Mouse (Mus musculus) spleen, postnatal 4 days (tissue): ENCODE measurements around the gene Mgrn1.
A peak's percentile ranks its signal among the peaks of the same experiment; 100 is the strongest.

Experiments used
- DNase-seq, 2 experiments: peaks; one replicate each; pipeline ENCODE4 v3.0.0; 2022; ENCODE audit warnings: low spot score in 2 of 2

Gene Mgrn1

DNA sequence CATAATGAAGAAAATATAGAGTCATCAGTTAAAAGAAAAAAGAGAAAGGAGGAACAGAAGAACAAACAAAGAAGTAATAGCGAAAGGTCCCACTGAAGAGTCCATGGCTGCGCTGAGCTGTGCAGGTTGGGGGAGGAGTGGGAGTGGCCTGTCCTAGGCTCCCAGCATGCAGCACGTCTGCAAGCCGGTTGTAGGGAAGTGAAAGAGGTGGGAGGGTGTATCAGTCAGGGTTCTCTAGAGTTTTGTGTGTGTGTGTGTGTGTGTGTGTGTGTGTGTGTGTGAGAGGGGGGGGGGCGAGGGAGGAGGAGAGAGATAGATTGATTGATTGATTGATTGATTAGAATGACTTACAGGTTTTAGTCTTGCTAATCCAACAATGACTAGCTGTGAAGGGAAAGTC, 21.9 kb downstream of the Mgrn1 start:
- peak in 1 of 2 experiments; percentile 35 for DNase-seq

DNA sequence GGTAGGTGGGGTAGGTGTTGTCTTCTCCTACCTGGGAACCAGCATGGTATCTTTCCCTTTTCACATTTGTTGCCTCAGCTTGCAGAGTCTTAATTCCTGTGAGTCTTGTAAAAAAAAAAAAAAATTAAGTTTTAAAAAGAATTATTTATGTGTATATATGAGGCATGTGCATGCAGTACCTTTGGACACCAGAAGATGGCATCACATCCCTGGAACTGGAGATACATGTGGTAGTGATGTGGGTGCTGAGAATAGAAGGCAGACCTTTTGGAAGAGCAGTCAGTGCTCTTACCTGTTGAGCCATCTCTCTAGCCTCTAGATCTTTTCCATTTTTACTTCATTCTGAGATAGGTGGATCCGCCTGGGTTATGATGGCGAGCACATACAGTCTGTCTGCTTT, 23.7 kb downstream of the Mgrn1 start:
- no peak for DNase-seq

DNA sequence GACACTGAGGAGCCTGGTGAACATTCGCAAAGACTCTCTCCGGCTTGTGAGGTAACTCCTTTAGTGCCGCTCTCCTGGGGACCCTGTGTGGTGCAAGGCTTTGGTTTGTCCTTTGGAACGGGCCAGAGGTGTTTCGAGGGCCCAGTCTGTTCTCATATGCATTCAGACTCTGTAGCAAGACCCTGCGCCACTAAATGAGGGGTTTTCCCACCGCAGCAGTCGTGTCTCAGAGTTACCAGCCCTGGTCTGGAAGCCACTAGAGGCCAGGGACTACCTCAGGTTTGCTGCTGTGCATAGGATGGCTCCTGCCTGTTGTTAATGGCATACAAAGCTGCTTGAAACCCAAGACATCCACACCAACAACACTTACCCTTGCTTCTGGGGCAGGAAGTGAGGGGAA, 24.7 kb downstream of the Mgrn1 start:
- no peak for DNase-seq

DNA sequence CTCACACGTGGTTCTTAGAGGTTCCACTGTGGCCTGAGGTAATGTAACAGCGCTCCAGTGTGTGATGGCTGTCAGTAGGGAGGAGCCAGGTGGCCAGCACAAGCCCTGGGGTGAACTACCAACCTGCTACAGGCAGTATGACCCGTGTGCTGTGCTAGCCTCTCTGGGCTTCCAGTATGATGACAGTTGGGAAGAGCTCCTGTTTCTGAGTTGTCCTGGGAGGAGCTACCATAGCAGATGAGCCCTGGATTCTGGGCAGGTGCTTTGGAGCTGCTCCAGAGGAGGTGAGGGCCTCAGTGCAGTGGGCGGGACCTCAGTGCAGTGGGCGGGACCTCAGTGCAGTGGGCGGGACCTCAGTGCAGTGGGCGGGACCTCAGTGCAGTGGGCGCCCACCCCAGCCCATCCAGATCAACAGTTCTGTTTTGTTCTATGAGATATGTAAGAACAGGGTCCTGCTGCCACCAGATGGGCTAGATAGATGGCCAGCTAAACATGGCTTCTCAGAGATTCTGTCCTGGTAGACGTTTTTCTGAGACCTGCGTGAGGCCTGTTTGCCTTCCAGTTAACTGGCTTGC, 26.1 kb downstream of the Mgrn1 start:
- no peak for DNase-seq

DNA sequence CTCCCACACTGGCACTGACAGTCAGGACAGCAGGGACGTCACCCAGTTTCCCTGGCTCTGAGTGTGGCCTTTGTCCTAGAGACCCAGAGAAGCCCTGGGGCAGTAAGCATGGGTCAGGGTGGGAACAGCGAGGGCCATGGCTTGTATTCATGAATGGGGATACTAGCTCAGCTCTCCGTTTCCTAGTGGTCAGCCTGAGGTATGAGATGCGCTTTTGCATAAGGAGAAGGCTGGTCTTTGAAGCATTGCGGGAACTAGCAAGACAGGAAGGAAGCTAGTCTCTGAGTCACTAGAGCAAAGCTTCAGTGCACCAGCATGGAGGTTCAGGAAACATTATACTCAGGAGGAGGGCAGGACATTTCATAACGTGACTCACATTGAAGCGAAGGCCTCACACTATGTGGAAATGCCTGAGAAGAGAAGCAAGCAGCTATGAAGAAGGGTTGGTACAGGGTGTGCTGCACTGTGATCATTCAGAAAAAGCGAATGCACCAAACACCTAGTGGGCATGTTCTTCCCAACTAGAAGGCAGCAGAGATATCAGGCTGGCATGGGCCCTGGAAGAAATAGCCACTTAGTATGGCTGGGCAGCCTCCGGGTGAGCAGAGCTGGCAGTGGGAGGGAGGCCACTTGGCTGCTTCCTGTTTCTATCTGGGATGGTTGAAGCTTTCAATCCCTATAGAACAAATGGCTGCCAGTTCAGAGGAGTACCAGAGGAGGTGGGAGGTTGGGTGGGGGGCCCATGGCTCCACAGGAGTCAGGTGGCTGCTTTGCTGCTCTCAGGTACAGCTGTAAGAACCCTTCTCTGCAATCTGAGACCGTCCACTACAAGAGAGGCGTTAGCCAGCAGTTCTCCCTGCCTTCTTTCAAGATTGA, 27.1 kb downstream of the Mgrn1 start:
- DNase-seq = peak in 1 of 2 experiments; percentile 68

DNA sequence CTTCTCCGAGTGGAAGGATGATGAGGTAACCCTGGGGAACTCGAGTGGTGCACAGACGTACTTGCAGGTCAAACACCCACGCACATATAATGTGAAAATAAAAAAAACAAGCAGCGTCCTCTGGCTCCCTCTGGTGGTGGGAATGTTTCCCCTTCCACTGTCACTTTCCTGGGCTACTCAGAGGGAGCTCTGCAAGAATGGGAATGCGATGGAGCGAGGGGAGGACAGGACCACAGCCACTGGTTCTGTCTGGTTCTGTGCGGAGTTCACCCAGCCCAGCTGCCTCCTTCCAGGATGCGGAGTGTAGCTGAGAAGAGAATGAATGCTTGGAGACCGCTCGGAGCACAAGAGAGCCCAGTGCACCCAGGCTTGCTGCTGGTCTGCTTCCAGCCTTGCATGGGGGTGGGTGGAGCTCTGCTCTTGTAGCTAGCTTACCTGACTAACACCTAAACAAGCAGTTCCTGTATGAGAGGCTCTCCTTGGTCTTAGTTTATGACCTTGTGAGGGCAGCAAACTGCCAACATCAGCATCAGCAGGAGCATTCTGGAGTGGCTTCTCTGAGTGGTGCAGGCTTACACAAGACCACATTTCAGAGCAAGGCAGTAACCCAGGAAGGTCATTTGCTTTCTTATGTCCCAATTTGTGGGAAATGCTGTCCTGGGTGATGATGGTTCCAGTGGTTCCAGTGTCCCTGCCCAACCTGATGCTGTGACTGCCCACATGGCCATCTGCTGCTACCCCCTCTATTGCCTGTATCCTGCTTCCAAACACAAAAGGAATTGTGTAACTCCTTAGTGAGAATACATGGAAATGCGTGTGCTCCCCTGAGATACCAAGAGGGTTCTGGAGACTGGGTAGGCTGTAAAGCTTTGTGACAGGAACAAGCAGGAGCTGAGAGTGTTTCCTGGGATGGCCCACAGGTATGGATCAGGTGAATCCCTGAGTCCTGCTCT, 28.0 kb downstream of the Mgrn1 start:
- DNase-seq = peak; percentile 77 to 92

DNA sequence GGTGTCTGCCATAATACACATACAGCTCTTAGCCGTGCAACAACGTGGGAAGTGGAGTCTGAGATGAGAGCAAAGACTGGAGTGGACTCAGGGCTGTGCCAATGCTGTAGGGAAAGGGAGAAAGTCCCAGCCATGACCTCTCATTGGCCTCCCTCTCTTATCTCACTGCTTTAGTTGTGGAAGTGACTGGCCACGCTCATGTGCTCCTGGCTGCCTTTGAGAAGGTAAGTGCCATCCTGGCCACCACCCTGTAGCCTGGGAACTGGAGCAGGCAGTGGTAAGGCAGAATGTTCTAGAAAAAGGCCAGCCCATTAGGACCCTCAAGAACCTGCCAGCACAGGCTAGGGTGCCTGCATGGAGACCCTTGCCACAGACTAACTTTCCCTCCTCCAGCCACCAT, 29.9 kb downstream of the Mgrn1 start:
- no peak for DNase-seq

DNA sequence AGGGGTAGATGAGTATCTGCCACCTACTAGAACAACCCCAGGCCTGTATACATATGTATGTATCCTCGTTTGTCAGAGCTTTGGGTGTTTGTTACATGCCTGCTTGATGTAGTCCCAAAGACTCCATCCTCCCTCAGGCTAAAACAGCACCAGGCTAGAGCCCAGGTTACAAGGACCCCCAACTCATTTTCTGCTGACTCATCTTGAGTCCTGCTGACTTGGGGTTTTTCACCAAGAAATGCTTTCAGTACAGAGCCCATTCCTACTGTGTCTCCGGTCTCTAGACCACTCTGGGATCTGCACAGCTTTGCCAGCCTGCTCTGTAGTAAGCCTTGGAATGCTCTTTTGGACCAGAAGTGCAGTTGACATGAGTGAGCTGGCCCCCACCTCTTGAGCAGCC, 30.6 kb downstream of the Mgrn1 start:
- DNase-seq = no peak

DNA sequence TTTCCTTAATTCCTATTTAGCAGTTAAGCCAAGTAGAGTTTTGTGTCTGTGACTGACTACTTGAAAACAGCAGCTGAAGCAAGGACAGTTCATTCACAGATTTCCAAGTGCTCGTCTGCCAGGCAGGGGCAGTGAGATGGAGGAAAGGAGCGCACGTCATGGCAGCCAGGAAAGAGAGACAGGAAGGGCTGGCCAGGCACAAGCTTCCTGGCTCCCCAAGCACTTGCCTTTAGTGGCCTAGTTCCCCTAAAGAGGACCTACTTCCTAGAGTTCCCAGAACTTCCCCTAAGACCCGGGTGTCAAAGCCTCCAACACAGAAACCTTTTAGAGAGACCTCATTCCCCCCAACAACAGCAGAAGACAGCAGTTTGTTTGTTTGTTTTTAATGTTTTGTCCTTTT, 34.5 kb downstream of the Mgrn1 start:
- no peak for DNase-seq

DNA sequence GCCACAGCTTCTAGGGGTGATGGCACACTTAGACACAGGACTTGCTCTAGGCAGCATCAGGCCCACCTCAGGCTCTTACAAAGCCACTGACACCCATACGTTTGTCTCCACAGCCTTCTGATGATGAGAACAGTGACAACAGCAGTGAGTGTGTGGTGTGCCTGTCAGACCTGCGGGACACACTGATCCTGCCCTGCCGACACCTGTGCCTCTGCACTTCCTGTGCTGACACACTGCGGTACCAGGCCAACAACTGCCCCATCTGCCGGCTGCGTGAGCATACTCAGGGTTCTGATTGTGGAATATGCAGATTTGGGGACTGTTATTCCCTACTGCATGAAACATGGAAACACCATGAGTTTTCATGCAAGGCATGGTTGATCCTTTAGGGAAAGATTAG, 36.4 kb downstream of the Mgrn1 start:
- DNase-seq = no peak

DNA sequence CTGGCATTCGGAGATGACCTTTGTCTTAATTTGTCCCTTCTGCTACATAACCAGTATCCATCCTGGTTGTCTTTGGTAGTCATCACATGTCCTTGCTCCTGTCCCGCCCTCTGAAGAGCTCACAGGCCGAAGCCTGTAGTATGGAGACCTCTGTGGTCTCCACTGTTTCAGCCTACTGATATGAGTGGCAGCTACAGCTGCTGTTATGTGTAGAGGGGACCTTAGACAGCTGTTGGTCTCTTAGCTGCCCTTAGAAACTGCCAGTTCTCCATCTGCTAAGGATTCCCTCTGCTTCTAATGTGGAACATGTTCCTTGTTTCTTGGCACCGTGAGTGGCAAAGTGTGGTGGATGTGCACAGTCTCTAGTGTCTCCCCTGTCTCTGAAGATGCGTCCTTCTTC, 37.9 kb downstream of the Mgrn1 start:
- DNase-seq = no peak

DNA sequence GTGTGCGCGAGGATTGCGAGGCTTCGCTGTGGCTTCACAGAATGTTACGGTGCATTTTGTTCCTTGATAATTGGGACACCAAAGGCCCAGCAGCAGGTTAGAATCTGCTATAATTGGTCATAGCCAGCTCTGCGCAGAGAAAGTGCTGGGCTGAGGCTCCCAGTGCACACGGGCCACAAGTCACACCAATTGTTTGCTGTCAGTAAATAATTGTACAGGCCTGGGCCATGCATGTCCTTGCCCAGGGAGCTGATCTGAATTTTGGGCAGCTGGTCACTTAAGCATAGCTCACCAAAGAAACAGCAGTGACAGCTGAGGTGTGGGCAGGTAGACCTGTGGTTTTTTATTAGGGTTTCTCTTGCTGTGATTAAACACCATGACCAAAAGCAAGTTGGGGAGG, 41.9 kb downstream of the Mgrn1 start:
- no peak for DNase-seq

DNA sequence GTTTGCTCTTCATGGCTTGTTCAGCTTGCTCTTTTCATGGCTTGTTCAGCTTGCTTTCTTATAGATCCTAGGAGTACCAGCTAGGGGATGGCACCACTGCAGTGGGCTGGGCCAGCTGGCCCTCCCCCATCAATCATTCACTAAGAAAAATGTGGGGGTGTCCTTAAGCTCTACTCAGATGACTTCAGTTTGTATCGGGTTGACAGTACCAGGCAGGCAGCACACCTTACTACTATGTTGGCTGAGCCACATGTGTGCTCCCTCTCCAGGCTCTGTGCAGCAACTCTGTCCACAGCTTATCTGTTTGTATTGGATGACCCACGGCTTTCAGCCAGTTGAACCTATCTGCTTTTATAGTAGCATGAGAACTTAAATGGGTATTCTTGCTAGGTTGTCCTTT, 42.4 kb downstream of the Mgrn1 start:
- no peak for DNase-seq

DNA sequence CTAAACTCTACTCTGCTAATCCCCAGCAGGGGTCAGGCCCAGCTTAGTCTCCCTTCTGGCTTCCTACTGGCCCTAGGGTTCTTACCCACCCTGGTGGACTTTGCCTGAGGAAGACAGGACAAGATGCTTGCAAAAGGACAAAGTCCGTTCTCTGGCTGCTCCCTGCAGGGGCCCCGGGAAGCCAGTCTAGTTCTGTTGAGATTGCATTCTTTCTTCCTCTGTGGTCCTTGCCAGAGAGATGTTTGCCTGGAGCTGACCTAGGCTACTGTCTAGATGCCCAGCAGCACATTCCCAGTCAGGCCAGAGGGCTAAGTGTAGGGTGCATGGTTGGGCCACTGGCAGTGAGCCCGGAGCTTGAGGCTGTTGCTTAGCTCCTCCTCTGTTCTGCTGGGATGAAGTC, 46.4 kb downstream of the Mgrn1 start:
- no peak for DNase-seq

DNA sequence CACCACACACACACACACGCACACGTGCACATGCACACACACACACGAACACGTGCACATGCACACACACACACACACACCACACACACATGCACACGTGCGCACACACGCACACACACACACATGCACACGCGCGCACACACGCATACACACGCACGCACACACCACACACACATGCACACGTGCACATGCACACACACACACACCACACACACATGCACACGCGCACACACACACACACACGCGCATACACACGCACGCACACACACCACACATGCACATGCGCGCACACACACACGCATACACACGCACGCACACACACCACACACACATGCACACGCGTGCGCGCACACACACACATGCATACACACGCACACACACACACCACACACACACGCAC, 49.4 kb downstream of the Mgrn1 start:
- DNase-seq = no peak

DNA sequence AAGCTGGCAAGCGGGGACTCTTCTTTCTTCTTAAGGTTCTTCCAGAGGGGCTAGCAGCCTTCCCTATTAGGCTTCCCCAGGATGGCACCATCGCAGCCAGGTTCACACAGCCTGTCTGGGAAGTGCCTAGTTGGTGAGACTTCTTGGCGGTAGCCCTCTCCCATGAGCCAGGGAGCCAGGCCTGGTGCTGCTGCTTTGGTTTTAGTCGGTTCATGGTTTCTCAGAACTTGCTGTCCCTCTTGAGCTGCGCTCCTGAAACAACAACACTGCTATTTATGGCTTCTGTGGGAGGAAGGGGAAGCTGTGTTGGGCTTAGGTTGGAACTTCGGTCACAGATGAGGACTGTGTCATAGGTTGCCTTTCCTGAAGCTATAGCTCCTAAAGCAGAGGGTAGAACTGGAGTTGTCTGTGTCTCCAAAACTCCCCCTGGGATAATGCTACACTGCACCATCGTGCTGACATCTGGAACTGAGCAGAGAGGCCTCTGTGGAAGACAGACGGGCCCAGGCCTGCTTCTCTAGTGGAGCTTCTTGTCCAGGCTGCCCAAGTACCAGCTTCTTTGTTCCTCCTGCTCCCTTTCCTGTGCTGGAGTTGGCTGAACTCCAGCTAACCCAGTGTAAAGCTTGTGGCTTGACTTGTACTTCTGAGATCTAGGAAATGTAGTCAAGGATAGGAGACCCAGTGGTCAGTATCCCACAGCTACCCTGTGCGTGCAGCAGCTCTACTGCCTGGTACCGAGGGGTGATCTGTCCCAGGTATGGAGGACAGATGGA, 50.1 kb downstream of the Mgrn1 start:
- DNase-seq = no peak

DNA sequence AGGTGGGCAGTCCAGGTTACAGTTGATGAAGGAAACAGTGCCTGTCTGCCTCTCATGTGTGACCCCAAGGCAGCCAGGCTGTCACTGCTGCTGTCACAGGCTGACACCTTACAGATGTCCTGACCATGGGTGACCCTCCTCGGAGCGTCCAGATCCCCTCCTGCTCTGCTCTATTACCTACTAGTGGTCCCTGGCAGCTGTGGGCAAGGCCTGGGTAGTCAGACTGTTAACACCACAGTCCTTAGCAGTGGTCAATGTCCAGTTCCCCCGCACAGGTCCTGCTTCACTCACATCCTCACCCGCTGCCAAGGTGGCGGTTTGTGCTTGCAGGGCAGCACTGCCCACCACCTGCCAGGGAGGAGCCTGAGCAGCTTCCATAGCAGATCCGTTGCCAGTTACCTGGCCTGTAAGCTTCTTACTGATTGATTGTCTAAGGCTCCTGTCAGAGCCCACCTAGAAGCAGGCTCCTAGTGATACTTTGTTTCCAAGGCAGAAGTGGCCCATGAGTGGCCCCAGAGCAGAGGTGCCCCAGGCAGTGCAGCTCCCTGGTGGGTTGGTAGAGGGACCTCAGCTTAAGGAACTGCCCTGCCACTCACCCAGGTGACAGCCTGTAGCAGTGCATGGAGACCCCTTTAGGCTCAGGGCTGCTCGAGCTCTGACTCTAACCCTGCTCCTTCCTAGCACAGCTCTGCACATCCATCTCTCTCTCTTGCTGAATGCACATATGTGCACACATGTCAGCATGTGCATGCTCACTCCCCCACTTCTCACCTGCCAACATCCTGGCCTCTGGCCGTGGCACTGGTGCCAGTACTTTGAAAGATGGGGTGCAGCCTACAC, 51.5 kb downstream of the Mgrn1 start:
- DNase-seq = no peak

DNA sequence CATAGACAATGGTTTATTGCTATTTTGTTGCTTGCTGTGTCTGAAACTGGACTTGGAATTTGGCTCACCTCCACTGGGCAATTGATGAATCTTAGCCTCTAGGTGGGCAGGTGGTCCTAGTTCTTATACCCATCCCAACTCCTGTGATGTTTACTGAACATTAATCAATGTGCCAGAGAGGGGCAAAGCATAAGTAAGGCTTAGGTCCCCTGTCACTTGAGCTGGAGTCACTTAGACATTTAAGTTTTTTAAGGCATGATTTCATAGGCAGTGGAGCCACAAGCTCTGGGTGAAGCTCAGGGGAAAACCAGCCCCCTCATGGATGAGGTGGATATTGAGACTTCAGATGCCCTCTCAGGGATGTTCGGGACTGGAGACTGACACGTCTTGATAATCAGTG, 52.4 kb downstream of the Mgrn1 start, which contains the start of gene Nudt16l1:
Gene Nudt16l1, plus strand, starts transcription at position 301 of the 400 bp plus-strand sequence.
- no peak for DNase-seq

DNA sequence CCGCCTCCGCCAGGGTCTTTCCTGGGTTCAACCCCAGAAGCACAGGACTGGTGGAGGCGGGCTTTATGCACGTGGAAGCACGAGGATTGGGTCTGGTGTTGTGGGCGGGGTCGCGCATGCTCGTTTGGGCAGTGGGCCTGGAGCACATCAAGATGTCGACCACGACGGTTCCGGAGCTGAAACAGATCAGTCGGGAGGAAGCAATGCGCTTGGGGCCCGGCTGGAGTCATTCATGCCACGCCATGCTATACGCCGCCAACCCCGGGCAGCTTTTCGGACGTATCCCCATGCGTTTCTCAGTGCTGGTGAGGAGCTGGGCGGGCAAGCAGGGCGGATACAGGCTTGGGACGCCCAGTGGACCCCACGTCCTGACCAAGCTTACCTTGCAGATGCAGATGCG, 52.9 kb downstream of the Mgrn1 start:
- peak; percentile 93 to 96 for DNase-seq

DNA sequence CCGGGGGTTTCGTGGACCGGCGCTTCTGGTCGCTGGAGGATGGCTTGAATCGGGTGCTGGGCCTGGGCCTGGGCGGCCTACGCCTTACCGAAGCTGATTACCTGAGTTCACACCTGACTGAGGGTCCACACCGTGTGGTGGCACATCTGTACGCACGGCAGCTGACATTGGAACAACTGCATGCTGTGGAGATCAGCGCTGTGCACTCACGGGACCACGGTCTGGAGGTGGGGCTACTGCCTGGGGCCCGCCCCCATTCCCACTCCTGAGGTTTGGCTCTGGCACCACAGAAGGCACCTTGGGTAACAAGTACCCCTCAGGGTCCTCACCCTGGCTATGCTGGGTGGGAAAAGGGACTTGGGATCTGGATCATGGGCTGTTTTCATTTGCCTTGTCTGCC, 53.4 kb downstream of the Mgrn1 start:
- DNase-seq = peak in 1 of 2 experiments; percentile 24
